In genomic region chr17:13008528-13008927, GRCm38 (mm10) we compare ENCODE assay signal across 9 mouse cellular contexts. TPM values are rescaled to one million over a fixed set of nuclear protein-coding genes. Genes with fewer than 3 reads are reported as not detected.
DNase-seq lines count a peak whose midpoint lies in the region; ATAC-seq and TF ChIP-seq lines count a peak whose summit lies in the region.
"Had no signal": no experiment of that assay in that cellular context is flagged by ENCODE, and none has a peak within 500 bp of the region (broad histone marks: within the 10 kb centered on the region; RNA-seq: fewer than 3 reads in every experiment).

No protein-coding gene starts in this region.

- DNase-seq in adrenal gland, postnatal 10 days, result peak; percentile 37
- no peak for DNase-seq in adrenal gland, adult 18-20 months (ENCODE audit: low spot score in 2 of 2)
- peak; percentile 35 for DNase-seq in adipocyte (ENCODE audit: low spot score)
- peak; percentile 38 to 40 for DNase-seq in heart, adult 2 months
- peak; percentile 55 to 78 for DNase-seq in kidney, adult 8-10 months
- DNase-seq in layer of hippocampus, adult 18-20 months (ENCODE audit: low spot score in 2 of 2), result no peak

- TF ChIP-seq CTCF in heart, adult 2 months (IDR thresholded peaks at IDR 0.05), result no peak

- peak overlapping the region; percentile 94 for H3K9ac ChIP-seq in heart, adult 2 months (ENCODE audit: low read depth, low read length)
- H3K9ac ChIP-seq in lung, embryonic 16.5 days (ENCODE audit: low read length), result peak overlapping the region; percentile 76
- peak overlapping the region; percentile 69 for H3K9ac ChIP-seq in stomach, embryonic 15.5 days

- H3K27me3 ChIP-seq in heart, adult 2 months (ENCODE audit: control insufficient read depth, insufficient read depth, low read length), result no peaks in the 10 kb centered on the region
- H3K27me3 ChIP-seq in lung, embryonic 16.5 days (ENCODE audit: control insufficient read depth, insufficient read depth, low read depth, low read length), result no peaks in the 10 kb centered on the region
- no peaks in the 10 kb centered on the region for H3K27me3 ChIP-seq in stomach, embryonic 15.5 days (replicated peaks)

- H3K27ac ChIP-seq in heart, adult 2 months, result peak overlapping the region; percentile 95
- H3K27ac ChIP-seq in lung, embryonic 16.5 days (ENCODE audit: low read length), result peak overlapping the region; percentile 85; the same call in 1 of the 2 replicates
- H3K27ac ChIP-seq in stomach, embryonic 15.5 days, result peak overlapping the region; percentile 93

- no peak for ATAC-seq in lung, embryonic 16.5 days (ENCODE audit: low read depth)
- ATAC-seq in stomach, embryonic 15.5 days (ENCODE audit: insufficient read depth, low FRiP score, low read depth), result no peak

- H3K9me3 ChIP-seq in lung, embryonic 16.5 days (ENCODE audit: control insufficient read depth, low read length), result no peaks in the 10 kb centered on the region
- H3K9me3 ChIP-seq in stomach, embryonic 15.5 days, result no peaks in the 10 kb centered on the region

- peak overlapping the region; percentile 81 for H3K4me3 ChIP-seq in heart, adult 2 months
- peak overlapping the region; percentile 69 for H3K4me3 ChIP-seq in lung, embryonic 16.5 days (ENCODE audit: low read length)
- H3K4me3 ChIP-seq in stomach, embryonic 15.5 days (replicated peaks), result peak overlapping the region; percentile 95

- intact Hi-C loops in heart, adult 2 months (cut with DNase I), result no loop called here

- 4% methylated on average over 10 of the region's 10 CpGs for WGBS in heart, adult 2 months
- 2% methylated on average over 10 of the region's 10 CpGs for WGBS in lung, embryonic 16.5 days
- WGBS in stomach, embryonic 15.5 days, result 3% methylated on average over 10 of the region's 10 CpGs

- no peak for TF ChIP-seq EP300 in heart, adult 2 months (IDR thresholded peaks at IDR 0.05; ENCODE audit: insufficient read depth, low read depth, low read length)

- H3K4me1 ChIP-seq in heart, adult 2 months (ENCODE audit: control insufficient read depth, insufficient read depth, low read length), result peaks cover 3% of the 10 kb centered on the region; the same call in 1 of the 2 replicates
- H3K4me1 ChIP-seq in lung, embryonic 16.5 days (replicated peaks; ENCODE audit: control insufficient read depth, insufficient read depth, low read length), result peaks cover 13% of the 10 kb centered on the region
- H3K4me1 ChIP-seq in stomach, embryonic 15.5 days, result no peaks in the 10 kb centered on the region; the same call in 1 of the 2 replicates

- no peak for TF ChIP-seq POLR2A in heart, adult 2 months (IDR thresholded peaks at IDR 0.05; ENCODE audit: insufficient read depth, low read depth, low read length)

- peak overlapping the region; percentile 76 for H3K4me2 ChIP-seq in lung, embryonic 16.5 days (ENCODE audit: low read depth, low read length)
- peak overlapping the region; percentile 73 for H3K4me2 ChIP-seq in stomach, embryonic 15.5 days

- H3K79me2 ChIP-seq in heart, adult 2 months (replicated peaks; ENCODE audit: control insufficient read depth, insufficient read depth, low read length), result no peaks in the 10 kb centered on the region

- peaks cover 11% of the 10 kb centered on the region for H3K36me3 ChIP-seq in heart, adult 2 months (ENCODE audit: control insufficient read depth, insufficient read depth, low read length)
- H3K36me3 ChIP-seq in lung, embryonic 16.5 days (ENCODE audit: control insufficient read depth, insufficient read depth, low read length), result peaks cover 11% of the 10 kb centered on the region
- H3K36me3 ChIP-seq in stomach, embryonic 15.5 days, result peaks cover 4% of the 10 kb centered on the region; the same call in 1 of the 2 replicates

RNA-seq across cellular contexts. Expression of gene Sod2, which starts 1.9 kb away (rescaled TPM):
- 100 to 1,000 TPM; 750 to 799 TPM for total RNA-seq in adrenal gland, postnatal 10 days (2021)
- total RNA-seq in adrenal gland, adult 18-20 months (2021), result 100 to 1,000 TPM; 428 to 588 TPM
- 1,000 to 10,000 TPM in 1 of 2 experiments, 100 to 1,000 TPM in 1; 961 to 1,111 TPM for total RNA-seq in heart, adult 2 months (2021)
- polyA plus RNA-seq in heart, adult 2 months (2012; rRNA removed), result 895 and 1,105 TPM in 2 replicates
- polyA plus RNA-seq in lung, embryonic 16.5 days (2015; fragmentation: Nextera tagmentation; extraction: Ambion mirVana), result 102 and 116 TPM in 2 replicates
- 139 and 140 TPM in 2 replicates for polyA plus RNA-seq in stomach, embryonic 15.5 days (2015; fragmentation: Nextera tagmentation; extraction: Ambion mirVana)
- total RNA-seq in layer of hippocampus, adult 18-20 months (2021), result 100 to 1,000 TPM; 270 to 271 TPM

RNA-seq across cellular contexts. Expression of gene Wtap, which starts 14.6 kb away (rescaled TPM):
- 10 to 100 TPM; 55.3 to 74.7 TPM for total RNA-seq in adrenal gland, postnatal 10 days (2021)
- total RNA-seq in adrenal gland, adult 18-20 months (2021), result 10 to 100 TPM; 55.4 to 55.6 TPM
- total RNA-seq in heart, adult 2 months (2021), result 10 to 100 TPM; 30.7 to 34.0 TPM
- 12.3 and 24.2 TPM in 2 replicates for polyA plus RNA-seq in heart, adult 2 months (2012; rRNA removed)
- 126 and 128 TPM in 2 replicates for polyA plus RNA-seq in lung, embryonic 16.5 days (2015; fragmentation: Nextera tagmentation; extraction: Ambion mirVana)
- 119 and 122 TPM in 2 replicates for polyA plus RNA-seq in stomach, embryonic 15.5 days (2015; fragmentation: Nextera tagmentation; extraction: Ambion mirVana)
- 10 to 100 TPM; 54.6 to 54.8 TPM for total RNA-seq in layer of hippocampus, adult 18-20 months (2021)

RNA-seq across cellular contexts. Expression of gene Gpr31b, which starts 43.6 kb away (rescaled TPM):
- not detected for total RNA-seq in adrenal gland, postnatal 10 days (2021)
- under 1 TPM in 1 of 2 experiments, not detected in 1; 0.77 TPM for total RNA-seq in adrenal gland, adult 18-20 months (2021)
- under 1 TPM in 1 of 2 experiments, not detected in 1; 0.32 TPM for total RNA-seq in heart, adult 2 months (2021)
- polyA plus RNA-seq in heart, adult 2 months (2012; rRNA removed), result 0.31 TPM in 1 of 2 replicates, not detected in the other
- polyA plus RNA-seq in lung, embryonic 16.5 days (2015; fragmentation: Nextera tagmentation; extraction: Ambion mirVana), result not detected in 2 replicates
- not detected in 2 replicates for polyA plus RNA-seq in stomach, embryonic 15.5 days (2015; fragmentation: Nextera tagmentation; extraction: Ambion mirVana)
- total RNA-seq in layer of hippocampus, adult 18-20 months (2021), result not detected
- total RNA-seq: layer of hippocampus, adult 8-10 months had no signal

RNA-seq across cellular contexts. Expression of gene Acat2, which starts 48.0 kb away (rescaled TPM):
- 100 to 1,000 TPM; 108 to 118 TPM for total RNA-seq in adrenal gland, postnatal 10 days (2021)
- 100 to 1,000 TPM in 1 of 2 experiments, 10 to 100 TPM in 1; 78.2 to 190 TPM for total RNA-seq in adrenal gland, adult 18-20 months (2021)
- 1 to 10 TPM; 5.7 to 6.9 TPM for total RNA-seq in heart, adult 2 months (2021)
- polyA plus RNA-seq in heart, adult 2 months (2012; rRNA removed), result 6.5 and 6.6 TPM in 2 replicates
- 83.8 and 91.4 TPM in 2 replicates for polyA plus RNA-seq in lung, embryonic 16.5 days (2015; fragmentation: Nextera tagmentation; extraction: Ambion mirVana)
- polyA plus RNA-seq in stomach, embryonic 15.5 days (2015; fragmentation: Nextera tagmentation; extraction: Ambion mirVana), result 146 and 154 TPM in 2 replicates
- 10 to 100 TPM; 48.9 to 49.2 TPM for total RNA-seq in layer of hippocampus, adult 18-20 months (2021)

RNA-seq across cellular contexts. Expression of gene Tcp10b, which starts 52.4 kb away (rescaled TPM):
- under 1 TPM; 0.51 to 0.82 TPM for total RNA-seq in adrenal gland, postnatal 10 days (2021)
- under 1 TPM; 0.19 to 0.73 TPM for total RNA-seq in adrenal gland, adult 18-20 months (2021)
- not detected for total RNA-seq in heart, adult 2 months (2021)
- polyA plus RNA-seq in heart, adult 2 months (2012; rRNA removed), result 0.06 and 0.09 TPM in 2 replicates
- 0.11 TPM in 1 of 2 replicates, not detected in the other for polyA plus RNA-seq in lung, embryonic 16.5 days (2015; fragmentation: Nextera tagmentation; extraction: Ambion mirVana)
- 0.06 and 0.09 TPM in 2 replicates for polyA plus RNA-seq in stomach, embryonic 15.5 days (2015; fragmentation: Nextera tagmentation; extraction: Ambion mirVana)
- under 1 TPM; 0.33 to 0.54 TPM for total RNA-seq in layer of hippocampus, adult 18-20 months (2021)

Comparison
In these comparisons a context has a peak if more than half of its experiments do, and no peak if none do; other contexts are left out.
1. DNase-seq: peak in adrenal gland, postnatal 10 days (single experiment), adipocyte (single experiment), heart, adult 2 months (2 of 2) and kidney, adult 8-10 months (2 of 2); none in adrenal gland, adult 18-20 months (0 of 2) and layer of hippocampus, adult 18-20 months (0 of 2).
2. Peak in every context shown above with its lines, with median percentiles within 50 percentile points of each other: H3K27ac ChIP-seq, H3K4me3 ChIP-seq and H3K9ac ChIP-seq.